Mouse (Mus musculus) E14TG2a.4 (cell line): ENCODE results near the gene Mpg.

Experiments
- CTCF ChIP-seq: conservative IDR thresholded peaks from 2 replicates; pipeline ENCODE4 v1.5.1; 2014; ENCODE audit warnings: low read length
- POU5F1 ChIP-seq: IDR thresholded peaks from 2 replicates; pipeline ENCODE4 v1.6.1; 2014; ENCODE audit warnings: low read length, borderline replicate concordance

- TF ChIP-seq CTCF (no peak), POU5F1 (no peak)
These were observed 7.0 kb upstream of the Mpg start for GRCm38 (mm10) chr11:32219287-32219686.
